Mouse (Mus musculus): ENCODE measurements around the gene Plekhj1.

- TF ChIP-seq CTCF (IDR thresholded peaks at IDR 0.05) (no peak), EP300 (IDR thresholded peaks at IDR 0.05) (no peak)
Observed at GRCm38 (mm10) chr10:80802996-80803395, 4.6 kb upstream of the Plekhj1 start.

All from lung, postnatal 0 days (tissue).